Mouse (Mus musculus) liver, embryonic 15.5 days (tissue): Measurements from ENCODE around the gene Bud13. TPM values are rescaled to one million over a fixed set of nuclear protein-coding genes. Genes with fewer than 3 reads are reported as not detected.
"Not testable (repeated sequence)": the region's sequence is repeated elsewhere in the genome, so short reads cannot be mapped to it uniquely, and the experiment has no call there.

Source experiments
- ATAC-seq: fragments of 200-750 bp; cut with Nextera tagmentation; 2 replicates; pipeline ENCODE4 v1.8.0; 2017; ENCODE audit warnings: moderate number of reproducible peaks, mild to moderate bottlenecking, moderate library complexity; ENCODE audit not compliant: insufficient read depth
- H3K27ac ChIP-seq: fragments of 300-500 bp; sonication (generic); replicated peaks from 2 replicates; pipeline ENCODE4 v1.5.1; 2015; ENCODE audit warnings: mild to moderate bottlenecking, inconsistent platforms
- H3K27me3 ChIP-seq: fragments of 300-500 bp; sonication (generic); 2 replicates; pipeline ENCODE4 v1.6.1; 2015; ENCODE audit warnings: mild to moderate bottlenecking, inconsistent platforms
- H3K36me3 ChIP-seq: fragments of 300-500 bp; sonication (generic); replicated peaks from 2 replicates; pipeline ENCODE4 v1.6.1; 2015; ENCODE audit warnings: moderate library complexity, mild to moderate bottlenecking, inconsistent platforms
- H3K4me1 ChIP-seq: fragments of 300-500 bp; sonication (generic); replicated peaks from 2 replicates; pipeline ENCODE4 v1.6.1; 2015; ENCODE audit warnings: inconsistent platforms
- H3K4me2 ChIP-seq: fragments of 300-500 bp; sonication (generic); 2 replicates; pipeline ENCODE4 v1.6.1; 2015; ENCODE audit warnings: moderate library complexity, mild to moderate bottlenecking, inconsistent platforms
- H3K4me3 ChIP-seq: fragments of 300-500 bp; sonication (generic); replicated peaks from 2 replicates; pipeline ENCODE4 v1.5.1; 2015; ENCODE audit warnings: mild to moderate bottlenecking, inconsistent platforms
- H3K9ac ChIP-seq: fragments of 300-500 bp; sonication (generic); 2 replicates; pipeline ENCODE4 v1.6.1; 2015; ENCODE audit warnings: moderate library complexity, mild to moderate bottlenecking, inconsistent platforms
- H3K9me3 ChIP-seq: fragments of 300-500 bp; sonication (generic); replicated peaks from 2 replicates; pipeline ENCODE4 v1.6.1; 2016; ENCODE audit warnings: inconsistent platforms
- WGBS: fragments of 180-500 bp; shearing (Covaris S2); methylation state at CpG from one replicate; pipeline ENCODE4 v1.1.7; 2015; ENCODE audit warnings: mixed read lengths; ENCODE audit not compliant: insufficient replicate concordance; 5-methylcytosine and 5-hydroxymethylcytosine counted together
- polyA plus RNA-seq: library from polyadenylated mRNA; unstranded; fragments of >200 nt; fragmentation: Nextera tagmentation; extraction: Ambion mirVana; gene quantifications from 2 replicates; pipeline ENCODE4 v1.2.1, GENCODE M21; 2015

Bud13 gene
- polyA plus RNA-seq, 1 experiment from 2014 or later = 6.6 TPM

GRCm38 (mm10) chr9:46327706-46328571 lies 45.1 kb downstream of the Bud13 start:
- H3K9ac ChIP-seq = no peak overlapping the region
- no peak for ATAC-seq
- WGBS = 52% methylated on average over 25 of the region's 25 CpGs
- no peak overlapping the region for H3K27ac ChIP-seq
- H3K9me3 ChIP-seq = no peaks in the 10 kb centered on the region
- peaks cover 43% of the 10 kb centered on the region for H3K27me3 ChIP-seq
- H3K4me1 ChIP-seq = peaks cover 13% of the 10 kb centered on the region
- H3K4me3 ChIP-seq = no peak overlapping the region
- no peaks in the 10 kb centered on the region for H3K36me3 ChIP-seq
- peak overlapping the region; percentile 63 for H3K4me2 ChIP-seq

- no peak overlapping the region for H3K27ac ChIP-seq
- H3K4me2 ChIP-seq = peak overlapping the region; percentile 63
- H3K4me1 ChIP-seq = peaks cover 13% of the 10 kb centered on the region
- no peaks in the 10 kb centered on the region for H3K36me3 ChIP-seq
- ATAC-seq = no peak
- peaks cover 48% of the 10 kb centered on the region for H3K27me3 ChIP-seq
- no peaks in the 10 kb centered on the region for H3K9me3 ChIP-seq
- H3K9ac ChIP-seq = no peak overlapping the region
- WGBS = 8% methylated on average over 30 of the region's 30 CpGs
- peak overlapping the region; percentile 38 for H3K4me3 ChIP-seq
These were observed 45.9 kb downstream of the Bud13 start for GRCm38 (mm10) chr9:46328572-46329249.

DNA sequence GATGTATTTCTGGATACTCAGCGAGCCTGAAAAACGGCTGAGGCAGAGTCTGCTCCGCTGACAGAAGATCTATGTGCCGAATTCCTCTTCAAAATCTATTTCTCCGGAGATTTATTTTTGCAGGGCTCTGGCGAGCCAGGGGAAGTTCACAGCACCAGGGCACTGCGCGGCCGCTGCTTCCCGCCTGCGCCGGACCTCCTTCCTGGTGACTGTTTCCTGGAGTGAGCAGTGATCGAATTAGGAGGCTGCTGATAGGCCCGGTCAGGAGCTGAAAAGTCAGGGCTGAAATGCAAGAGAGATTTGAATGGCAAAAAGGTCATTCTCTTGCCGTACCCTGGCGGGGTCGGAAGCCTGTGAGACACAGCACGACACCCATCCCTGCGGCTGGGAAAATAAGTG lies 46.4 kb downstream of the Bud13 start:
- ATAC-seq = no peak
- Histone ChIP-seq H3K4me2 (peak overlapping the region; percentile 63), H3K9ac (no peak overlapping the region), H3K27ac (no peak overlapping the region), H3K36me3 (no peaks in the 10 kb centered on the region), H3K27me3 (peaks cover 48% of the 10 kb centered on the region), H3K4me3 (peak overlapping the region; percentile 38), H3K4me1 (peaks cover 13% of the 10 kb centered on the region), H3K9me3 (no peaks in the 10 kb centered on the region)
- WGBS = 2% methylated on average over 19 of the region's 19 CpGs

DNA sequence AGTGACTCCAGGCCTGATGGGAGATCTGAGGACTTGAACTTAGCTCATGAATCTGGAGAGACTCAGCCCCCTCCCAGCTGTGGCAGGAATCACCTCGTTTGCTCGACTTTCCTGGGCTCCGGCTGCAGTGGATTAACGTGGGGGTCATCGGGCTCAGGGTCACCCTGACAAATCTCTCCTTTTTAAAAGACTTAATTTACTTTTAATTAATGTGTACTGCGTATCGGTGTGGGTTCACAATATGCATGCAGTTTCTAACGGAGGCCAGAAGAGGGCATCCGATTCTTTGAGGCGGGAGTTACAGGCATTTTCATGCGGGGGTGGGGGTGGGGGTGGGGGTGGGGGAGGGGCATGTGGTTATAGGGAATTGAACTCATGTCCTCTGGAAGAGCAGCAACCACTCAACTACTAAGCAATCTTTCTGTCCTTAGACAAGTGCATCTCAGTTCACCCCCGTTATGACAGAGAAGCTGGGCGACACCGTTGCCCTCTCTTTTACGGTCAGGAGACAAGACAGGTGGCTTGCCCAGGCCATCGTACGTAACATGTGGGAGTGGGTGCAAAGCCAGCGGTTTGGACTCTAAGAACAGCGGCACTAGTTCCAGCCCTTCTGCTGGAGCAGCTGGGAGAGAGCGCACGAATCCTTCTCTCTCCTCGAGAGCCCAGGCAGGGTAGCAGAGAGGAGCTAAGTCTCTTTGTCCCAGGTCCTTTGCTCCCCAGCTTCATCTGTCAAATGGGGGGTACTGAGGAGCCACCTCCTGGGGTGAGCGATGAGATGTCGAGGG lies 47.2 kb downstream of the Bud13 start:
- H3K4me1 ChIP-seq = peaks cover 13% of the 10 kb centered on the region
- no peaks in the 10 kb centered on the region for H3K36me3 ChIP-seq
- no peaks in the 10 kb centered on the region for H3K9me3 ChIP-seq
- H3K4me2 ChIP-seq = no peak overlapping the region
- 21% methylated on average over 24 of the region's 24 CpGs for WGBS
- no peak overlapping the region for H3K9ac ChIP-seq
- ATAC-seq = no peak
- H3K27ac ChIP-seq = no peak overlapping the region
- no peak overlapping the region for H3K4me3 ChIP-seq
- peaks cover 56% of the 10 kb centered on the region for H3K27me3 ChIP-seq

DNA sequence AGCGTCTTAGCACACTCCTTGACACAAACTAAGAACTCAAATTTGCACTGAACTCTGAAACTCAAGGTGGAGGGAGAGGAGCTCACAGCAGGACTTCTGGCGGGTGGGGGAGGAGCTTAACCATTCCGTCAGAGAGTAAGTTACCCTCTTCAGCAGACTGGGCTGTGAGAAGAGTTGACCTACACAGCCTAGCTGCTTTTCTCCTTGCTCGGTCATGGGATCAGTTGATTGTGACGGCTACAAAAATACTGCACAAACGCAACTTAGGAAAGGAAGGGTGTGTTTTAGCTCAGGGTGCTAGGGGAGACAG lies 47.7 kb downstream of the Bud13 start:
- ATAC-seq = no peak
- Histone ChIP-seq H3K4me3 (no peak overlapping the region), H3K27ac (no peak overlapping the region), H3K27me3 (peaks cover 60% of the 10 kb centered on the region), H3K9ac (no peak overlapping the region), H3K4me1 (peaks cover 13% of the 10 kb centered on the region), H3K4me2 (no peak overlapping the region), H3K9me3 (no peaks in the 10 kb centered on the region), H3K36me3 (no peaks in the 10 kb centered on the region)
- 32% methylated on average over 6 of the region's 6 CpGs for WGBS

GRCm38 (mm10) chr9:46331301-46331700 lies 48.5 kb downstream of the Bud13 start:
- Histone ChIP-seq H3K4me1 (peaks cover 13% of the 10 kb centered on the region), H3K36me3 (no peaks in the 10 kb centered on the region), H3K9me3 (no peaks in the 10 kb centered on the region), H3K27ac (no peak overlapping the region), H3K4me3 (no peak overlapping the region), H3K27me3 (peaks cover 61% of the 10 kb centered on the region), H3K4me2 (no peak overlapping the region), H3K9ac (no peak overlapping the region)
- 45% methylated on average over 1 of the region's 1 CpGs for WGBS
- no peak for ATAC-seq

- no peaks in the 10 kb centered on the region for H3K9me3 ChIP-seq
- WGBS = 29% methylated on average over 26 of the region's 26 CpGs
- no peak overlapping the region for H3K9ac ChIP-seq
- 0 out of 2 replicates have a peak, but pooled peaks cover 2% of the 10 kb centered on the region for H3K4me1 ChIP-seq
- peaks cover 40% of the 10 kb centered on the region for H3K27me3 ChIP-seq
- H3K36me3 ChIP-seq = no peaks in the 10 kb centered on the region
- no peak for ATAC-seq
- H3K4me2 ChIP-seq = no peak overlapping the region
- no peak overlapping the region for H3K4me3 ChIP-seq
- H3K27ac ChIP-seq = no peak overlapping the region
These were observed 51.7 kb downstream of the Bud13 start for GRCm38 (mm10) chr9:46334471-46335025.

DNA sequence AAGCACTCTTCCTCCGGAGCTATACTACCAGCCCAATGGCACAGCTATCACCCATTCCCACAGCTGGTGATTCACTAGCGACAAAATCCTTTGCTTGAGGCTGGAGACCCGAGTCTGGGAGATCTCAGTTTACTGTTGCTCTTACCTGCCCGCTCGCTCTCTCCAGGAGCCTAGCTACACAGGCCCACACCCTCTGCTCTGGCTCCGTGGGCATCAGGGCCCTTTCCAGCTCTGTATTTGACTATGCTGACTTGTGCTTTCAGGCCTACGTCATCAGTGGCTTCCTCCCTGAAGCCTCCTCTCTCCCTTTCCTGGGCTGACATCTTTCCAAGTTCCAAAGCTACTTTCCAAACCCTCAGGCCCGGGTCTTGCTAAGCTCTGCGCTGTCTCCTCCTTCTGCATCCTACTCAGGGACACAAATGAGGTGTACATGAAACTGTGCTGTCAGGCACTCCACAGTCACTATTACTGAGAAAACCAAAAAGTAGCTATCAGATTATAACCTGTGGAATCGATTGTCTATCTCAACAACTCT lies 52.7 kb downstream of the Bud13 start:
- Histone ChIP-seq H3K27me3 (peaks cover 30% of the 10 kb centered on the region), H3K36me3 (no peaks in the 10 kb centered on the region), H3K9me3 (no peaks in the 10 kb centered on the region), H3K9ac (no peak overlapping the region), H3K27ac (no peak overlapping the region), H3K4me3 (no peak overlapping the region), H3K4me2 (no peak overlapping the region), H3K4me1 (no peaks in the 10 kb centered on the region)
- 55% methylated on average over 10 of the region's 10 CpGs for WGBS
- no peak for ATAC-seq

GRCm38 (mm10) chr9:46336294-46336693 lies 53.5 kb downstream of the Bud13 start:
- not testable (repeated sequence) for H3K4me2 ChIP-seq, H3K4me3 ChIP-seq, ATAC-seq, H3K9me3 ChIP-seq, H3K27ac ChIP-seq, H3K9ac ChIP-seq, H3K36me3 ChIP-seq, H3K4me1 ChIP-seq
- H3K27me3 ChIP-seq = peaks cover 23% of the 10 kb centered on the region
- 68% methylated on average over 13 of the region's 14 CpGs for WGBS

DNA sequence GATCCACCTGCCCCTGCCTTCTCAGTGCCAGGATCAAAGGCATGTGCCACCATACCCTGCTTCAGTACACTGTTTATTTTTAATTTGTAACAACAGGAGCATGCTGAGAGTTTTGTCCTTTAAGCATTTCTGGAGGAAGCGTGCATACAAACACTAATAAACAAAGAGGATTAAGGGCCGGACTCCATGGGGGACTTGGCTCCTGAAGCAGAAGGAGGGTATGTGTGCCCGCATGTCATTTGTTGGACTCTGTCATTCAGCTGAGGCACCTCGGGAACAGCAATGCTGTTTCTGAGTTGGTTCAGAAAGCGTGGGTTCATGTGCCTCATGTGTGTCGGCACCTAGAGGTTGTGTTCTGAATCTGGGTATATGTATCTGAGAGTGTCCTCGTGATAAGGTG lies 54.5 kb downstream of the Bud13 start:
- Histone ChIP-seq H3K4me3 (no peak overlapping the region), H3K36me3 (no peaks in the 10 kb centered on the region), H3K4me1 (no peaks in the 10 kb centered on the region), H3K4me2 (no peak overlapping the region), H3K27ac (no peak overlapping the region), H3K27me3 (peaks cover 22% of the 10 kb centered on the region), H3K9me3 (no peaks in the 10 kb centered on the region), H3K9ac (no peak overlapping the region)
- 53% methylated on average over 7 of the region's 7 CpGs for WGBS
- no peak for ATAC-seq
